Mouse (Mus musculus) C2C12 (cell line): Measurements from ENCODE around the gene Mmel1.

Source experiments
- CEBPB ChIP-seq: IDR thresholded peaks from one replicate; pipeline ENCODE4 v1.6.1; 2011; ENCODE audit warnings: low read depth, mild to moderate bottlenecking, control low read depth, moderate library complexity
- CTCF ChIP-seq: IDR thresholded peaks from one replicate; pipeline ENCODE4 v1.5.1; 2011; ENCODE audit not compliant: control insufficient read depth, insufficient read depth, insufficient read length
- FOSL1 ChIP-seq: IDR thresholded peaks from one replicate; pipeline ENCODE4 v1.8.0; 2011; ENCODE audit warnings: mild to moderate bottlenecking, low read length; ENCODE audit not compliant: poor library complexity, insufficient read depth, severe bottlenecking
- MAX ChIP-seq: IDR thresholded peaks from one replicate; pipeline ENCODE4 v1.6.1; 2011; ENCODE audit warnings: mild to moderate bottlenecking, control low read depth
- MYOD1 ChIP-seq: IDR thresholded peaks from one replicate; pipeline ENCODE4 v1.6.1; 2011; ENCODE audit warnings: low read depth; ENCODE audit not compliant: control insufficient read depth, insufficient read length
- MYOG ChIP-seq: IDR thresholded peaks from one replicate; pipeline ENCODE4 v1.6.1; 2011; ENCODE audit not compliant: control insufficient read depth, insufficient read length; ENCODE audit errors: extremely low read depth
- USF1 ChIP-seq: IDR thresholded peaks from one replicate; pipeline ENCODE4 v1.6.1; 2011; ENCODE audit warnings: low read depth, mild to moderate bottlenecking, control low read depth, moderate library complexity

DNA sequence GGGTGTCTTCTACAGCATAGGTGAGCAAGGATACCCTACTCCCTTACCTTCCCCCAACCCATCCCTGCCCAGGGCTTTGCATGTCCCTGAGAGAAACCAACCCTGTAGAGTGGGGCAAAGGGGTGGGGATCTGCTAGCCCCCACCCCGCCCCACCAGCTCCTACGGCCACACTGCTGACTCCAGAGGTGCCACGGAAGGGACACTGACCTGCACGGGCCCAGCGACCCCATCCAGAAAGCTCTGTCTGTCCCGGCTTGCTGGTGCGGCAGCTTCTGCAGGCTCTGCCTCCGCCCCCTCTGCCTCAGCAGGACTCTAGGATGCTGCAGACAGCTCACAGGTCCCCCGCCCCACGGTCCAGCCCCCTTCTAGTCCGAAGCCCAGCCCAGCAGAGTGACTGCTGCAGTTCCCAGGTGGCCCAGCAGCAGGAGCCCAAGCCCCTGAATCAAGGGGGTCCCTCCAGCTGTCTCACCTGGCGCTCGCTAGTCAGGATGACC lies 2.4 kb downstream of the Mmel1 start:
- TF ChIP-seq USF1 (no peak), CEBPB (no peak), CTCF (no peak), MYOD1 (no peak), MAX (no peak), MYOG (no peak), FOSL1 (no peak)
